Mouse (Mus musculus) kidney, adult 2 months (tissue): ENCODE results near the gene Klhl23. TPM values are rescaled to one million over a fixed set of nuclear protein-coding genes. Genes with fewer than 3 reads are reported as not detected.
A peak's percentile ranks its signal among the peaks of the same experiment; 100 is the strongest.

Experiments
- DNase-seq: peaks from one replicate; pipeline ENCODE4 v3.0.0; 2021
- H3K27ac ChIP-seq: fragments of 200-500 bp; 2 replicates; pipeline ENCODE4 v1.5.1; 2012; ENCODE audit warnings: low read depth, low read length, control low read depth, inconsistent platforms; ENCODE audit not compliant: insufficient read depth
- H3K27me3 ChIP-seq: fragments of 200-500 bp; replicated peaks from 2 replicates; pipeline ENCODE4 v1.6.1; 2012; ENCODE audit warnings: mild to moderate bottlenecking, moderate library complexity, low read length, inconsistent platforms; ENCODE audit not compliant: control insufficient read depth, insufficient read depth
- H3K36me3 ChIP-seq: fragments of 200-500 bp; 2 replicates; pipeline ENCODE4 v1.6.1; 2012; ENCODE audit warnings: mild to moderate bottlenecking, moderate library complexity, low read length, inconsistent platforms; ENCODE audit not compliant: control insufficient read depth, insufficient read depth
- H3K4me1 ChIP-seq: fragments of 200-500 bp; 2 replicates; pipeline ENCODE4 v1.6.1; 2011; ENCODE audit warnings: low read length; ENCODE audit not compliant: control insufficient read depth, insufficient read depth
- H3K4me3 ChIP-seq: fragments of 200-500 bp; 2 replicates; pipeline ENCODE4 v1.5.1; 2011; ENCODE audit warnings: mild to moderate bottlenecking, low read depth, low read length, control low read depth; ENCODE audit not compliant: insufficient read depth
- CTCF ChIP-seq: fragments of 200-500 bp; conservative IDR thresholded peaks from 2 replicates; pipeline ENCODE4 v1.5.1; 2011; ENCODE audit warnings: low read depth, mild to moderate bottlenecking, control low read depth, low read length, moderate library complexity, mixed read lengths; ENCODE audit not compliant: insufficient read depth, insufficient read length
- POLR2A ChIP-seq: fragments of 200-500 bp; IDR thresholded peaks from one replicate; pipeline ENCODE4 v1.6.1; 2011; ENCODE audit warnings: low read depth, low read length, control low read depth
- WGBS: fragments of 180-500 bp; shearing (Covaris S2); methylation state at CpG from one replicate; pipeline ENCODE4 v1.1.7; 2018; 5-methylcytosine and 5-hydroxymethylcytosine counted together
- polyA plus RNA-seq: library from polyadenylated mRNA; depleted of rRNA; stranded (reverse); fragments of >200 nt; gene quantifications from 2 replicates; pipeline ENCODE4 v1.2.3, GENCODE M21; 2012

The Klhl23 gene
- polyA plus RNA-seq, 1 experiment = 1.1 TPM

DNA sequence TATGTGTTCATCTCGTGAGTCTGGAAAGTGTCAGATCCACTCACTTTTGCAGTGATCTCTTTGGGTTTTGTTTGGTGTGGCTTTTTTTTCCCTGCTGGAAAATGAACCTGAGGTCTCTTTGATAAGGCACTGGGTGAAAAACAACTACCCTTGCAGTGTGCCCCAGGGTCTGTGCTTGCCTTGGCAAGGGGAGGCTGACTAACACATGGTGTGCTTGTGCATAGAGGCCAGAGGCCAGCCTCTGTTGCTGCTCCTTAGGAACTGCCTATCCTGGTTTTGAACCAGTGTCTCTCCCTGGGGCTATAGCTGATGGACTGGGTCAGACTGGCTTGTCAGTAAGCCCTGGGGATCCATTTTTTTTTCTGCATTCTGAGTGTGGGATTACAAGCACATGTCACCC is 1.5 kb upstream of the Klhl23 start:
- H3K27ac ChIP-seq = no peak overlapping the region
- H3K4me1 ChIP-seq = no peaks in the 10 kb centered on the region
- TF ChIP-seq CTCF (no peak), POLR2A (no peak)
- no peaks in the 10 kb centered on the region for H3K36me3 ChIP-seq
- 57% methylated on average over 1 of the region's 1 CpGs for WGBS
- no peak overlapping the region for H3K4me3 ChIP-seq
- no peak for DNase-seq
- H3K27me3 ChIP-seq = no peaks in the 10 kb centered on the region

GRCm38 (mm10) chr2:69822361-69823128 is 801 bp downstream of the Klhl23 start:
- peak; percentile 31 for DNase-seq
- H3K4me1 ChIP-seq = no peaks in the 10 kb centered on the region
- H3K27ac ChIP-seq = no peak overlapping the region
- no peaks in the 10 kb centered on the region for H3K27me3 ChIP-seq
- no peak for TF ChIP-seq CTCF
- peak overlapping the region; percentile 85 for H3K4me3 ChIP-seq
- under 1% methylated on average over 80 of the region's 80 CpGs for WGBS
- no peaks in the 10 kb centered on the region for H3K36me3 ChIP-seq

DNA sequence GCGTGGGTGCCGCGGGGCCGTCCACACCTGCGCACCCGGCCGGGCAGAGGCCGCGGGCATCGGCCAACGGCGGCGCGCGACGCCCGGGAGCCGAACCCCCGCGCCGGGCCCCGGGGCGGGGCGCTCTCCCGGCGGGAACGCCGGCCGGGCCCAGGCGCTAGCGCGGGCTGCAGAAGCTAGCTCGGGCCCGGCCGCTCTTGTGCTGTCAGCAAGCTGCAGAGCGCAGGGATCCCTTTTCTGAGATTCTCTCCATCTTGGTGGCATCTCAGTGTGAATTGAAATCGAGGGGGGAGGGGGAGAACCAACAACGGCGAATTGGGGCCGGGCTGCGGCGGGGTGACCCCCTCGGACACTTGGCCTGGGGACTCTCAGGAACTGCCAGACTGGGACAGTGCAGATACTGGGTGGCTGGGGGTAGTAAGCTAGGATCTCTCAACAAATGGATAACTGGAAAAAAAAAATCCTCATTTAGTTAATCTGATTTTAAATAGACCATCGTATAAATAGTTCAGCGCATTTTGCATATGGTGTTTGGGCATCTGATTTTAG is 1.5 kb downstream of the Klhl23 start:
- DNase-seq = peak; percentile 17
- H3K36me3 ChIP-seq = no peaks in the 10 kb centered on the region
- H3K4me1 ChIP-seq = no peaks in the 10 kb centered on the region
- no peak for TF ChIP-seq POLR2A
- no peak for TF ChIP-seq CTCF
- no peak overlapping the region for H3K27ac ChIP-seq
- WGBS = 3% methylated on average over 45 of the region's 45 CpGs
- no peaks in the 10 kb centered on the region for H3K27me3 ChIP-seq
- H3K4me3 ChIP-seq = peak overlapping the region; percentile 85

DNA sequence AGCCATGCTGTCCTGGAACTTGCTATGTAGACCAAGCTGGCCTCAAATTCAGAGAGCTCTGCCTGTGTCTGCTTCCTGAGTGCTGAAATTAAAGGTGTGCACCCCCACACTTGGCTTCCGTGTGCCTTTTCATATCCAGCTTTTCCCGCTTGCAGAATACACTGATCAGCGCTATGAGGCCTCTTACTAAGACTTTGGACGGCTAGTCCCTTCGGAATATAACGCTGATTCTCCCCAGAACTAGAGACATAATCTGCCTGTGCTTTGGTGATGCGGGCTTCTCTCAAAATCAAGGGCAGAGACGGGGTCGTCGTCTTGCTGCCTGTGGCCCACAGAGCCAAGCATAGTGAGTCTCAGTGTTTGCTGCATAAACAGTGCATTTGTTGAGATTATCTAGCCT is 4.2 kb downstream of the Klhl23 start:
- no peaks in the 10 kb centered on the region for H3K36me3 ChIP-seq
- WGBS = 78% methylated on average over 10 of the region's 10 CpGs
- no peak for DNase-seq
- TF ChIP-seq POLR2A (no peak), CTCF (no peak)
- no peaks in the 10 kb centered on the region for H3K4me1 ChIP-seq
- no peak overlapping the region for H3K27ac ChIP-seq
- no peak overlapping the region for H3K4me3 ChIP-seq
- no peaks in the 10 kb centered on the region for H3K27me3 ChIP-seq

- H3K27ac ChIP-seq = no peak overlapping the region
- 76% methylated on average over 2 of the region's 2 CpGs for whole genome bisulfite sequencing
- no peaks in the 10 kb centered on the region for H3K36me3 ChIP-seq
- no peaks in the 10 kb centered on the region for H3K4me1 ChIP-seq
- DNase-seq = peak; percentile 17
- H3K4me3 ChIP-seq = no peak overlapping the region
- TF ChIP-seq POLR2A (no peak), CTCF (no peak)
- no peaks in the 10 kb centered on the region for H3K27me3 ChIP-seq
Observed at GRCm38 (mm10) chr2:69826380-69826779, 4.6 kb downstream of the Klhl23 start.

- TF ChIP-seq POLR2A (no peak), CTCF (no peak)
- Histone ChIP-seq H3K27ac (no peak overlapping the region), H3K4me1 (no peaks in the 10 kb centered on the region), H3K36me3 (no peaks in the 10 kb centered on the region), H3K4me3 (no peak overlapping the region), H3K27me3 (no peaks in the 10 kb centered on the region)
- WGBS = 55% methylated on average over 7 of the region's 7 CpGs
- DNase-seq = no peak
Observed at GRCm38 (mm10) chr2:69828031-69828430, 6.3 kb downstream of the Klhl23 start.

DNA sequence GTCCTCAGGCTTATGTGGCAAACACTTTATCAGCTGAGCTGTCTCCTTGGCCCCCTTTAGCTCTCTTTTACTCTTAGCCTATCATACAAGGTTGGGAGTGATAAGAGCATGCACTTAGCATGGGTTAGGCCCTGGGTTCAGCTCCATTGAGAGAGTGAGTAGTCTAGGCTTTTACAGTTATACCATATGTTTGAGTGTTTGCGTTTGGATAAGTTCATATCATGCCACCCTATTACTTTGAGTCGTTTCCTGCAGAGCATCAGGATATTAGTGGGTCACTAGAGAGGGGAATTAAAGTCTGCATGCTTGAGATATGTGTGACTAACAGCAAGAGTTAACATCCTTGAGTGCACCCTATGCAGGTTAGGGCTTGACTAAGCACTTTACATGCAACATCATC is 7.9 kb downstream of the Klhl23 start:
- Histone ChIP-seq H3K27ac (no peak overlapping the region), H3K4me1 (no peaks in the 10 kb centered on the region), H3K27me3 (no peaks in the 10 kb centered on the region), H3K4me3 (no peak overlapping the region), H3K36me3 (no peaks in the 10 kb centered on the region)
- no peak for TF ChIP-seq CTCF
- TF ChIP-seq POLR2A = no peak
- no peak for DNase-seq
- WGBS = 93% methylated on average over 2 of the region's 2 CpGs
